Mouse (Mus musculus): ENCODE measurements around the gene Nxn.

DNA sequence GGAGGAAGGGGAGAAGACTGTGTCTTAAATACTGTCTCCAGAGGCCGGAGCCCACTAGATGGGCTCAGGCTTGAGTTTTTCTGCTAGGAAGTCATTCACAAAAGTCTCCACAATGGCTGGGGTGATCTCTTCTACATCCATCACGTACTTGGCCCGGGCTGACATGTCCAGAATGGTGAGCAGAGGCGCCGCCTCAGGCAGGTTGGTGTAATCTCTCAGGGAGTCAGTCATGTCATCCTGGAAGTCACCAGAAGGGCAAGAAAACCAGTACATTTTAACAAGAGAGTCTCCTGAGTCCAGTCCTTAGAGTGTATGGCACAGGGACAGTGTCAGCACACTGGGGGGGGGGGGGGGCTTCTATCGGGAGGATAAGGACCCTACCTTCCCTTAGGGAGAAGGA, 140.4 kb downstream of the Nxn start:
- TF ChIP-seq POLR2A (IDR thresholded peaks at IDR 0.05; ENCODE audit: extremely low read depth, insufficient read depth, low read length) (no peak), CTCF (IDR thresholded peaks at IDR 0.05; ENCODE audit: extremely low read depth, insufficient read depth, low read length) (no peak)

Data from cortical plate, adult 2 months (tissue).